Mouse (Mus musculus): Measurements from ENCODE around the gene Sms. TPM values are rescaled to one million over a fixed set of nuclear protein-coding genes. Genes with fewer than 3 reads are reported as not detected.

Sms gene
- total RNA-seq, 1 experiment: 90.8 TPM

DNA sequence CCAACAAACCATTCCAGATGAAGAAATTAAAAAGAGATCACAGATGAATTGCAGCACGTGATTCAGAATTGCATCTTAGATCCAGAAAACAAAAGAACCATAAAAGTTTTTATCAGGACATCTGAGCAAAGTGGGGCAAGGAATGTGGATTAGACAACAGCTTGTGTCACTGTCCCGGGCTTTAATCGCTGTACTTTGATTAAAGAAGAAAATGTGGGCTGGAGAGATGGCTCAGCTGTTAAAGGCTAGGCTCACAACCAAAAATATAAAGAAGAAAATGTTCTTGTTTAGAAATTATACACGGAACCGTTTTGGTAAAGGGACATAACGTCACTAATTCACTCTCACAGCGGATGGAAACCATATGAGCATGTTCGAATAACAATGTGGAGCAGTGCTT is 7.9 kb upstream of the Sms start:
- TF ChIP-seq ZC3H11A (IDR thresholded peaks at IDR 0.05; ENCODE audit: borderline replicate concordance, low read depth, low read length) (no peak), HCFC1 (IDR thresholded peaks at IDR 0.05; ENCODE audit: borderline replicate concordance, insufficient read depth, low read length) (no peak), ZNF384 (IDR thresholded peaks at IDR 0.05; ENCODE audit: low read depth, low read length) (no peak), CHD2 (IDR thresholded peaks at IDR 0.05; ENCODE audit: low read depth, low read length) (no peak), MAFK (IDR thresholded peaks at IDR 0.05; ENCODE audit: insufficient read depth, low read depth, low read length) (no peak)
- in situ Hi-C loops (cut with MboI; ENCODE audit: low sequenced_read_pairs in 2 of 2, unreplicated experiment in 2 of 2): no loop called here
- no peak for DNase-seq (ENCODE audit: low read depth, low spot score)
- Histone ChIP-seq H3K36me3 (ENCODE audit: control insufficient read depth, insufficient read depth, low read length, poor library complexity, severe bottlenecking) (no peaks in the 10 kb centered on the region), H3K27ac (ENCODE audit: insufficient read depth, low read depth, low read length, poor library complexity, severe bottlenecking) (no peak overlapping the region), H3K4me3 (ENCODE audit: insufficient read depth in 1 of 2, low read depth in 1 of 2, low read length in 2 of 2, poor library complexity in 1 of 2, severe bottlenecking in 1 of 2) (no peak overlapping the region), H3K9me3 (ENCODE audit: control insufficient read depth, insufficient read depth, low read depth, low read length) (no peaks in the 10 kb centered on the region), H3K9ac (ENCODE audit: insufficient read depth, low read depth, low read length, poor library complexity, severe bottlenecking) (no peak overlapping the region), H3K4me1 (ENCODE audit: control insufficient read depth in 2 of 2, insufficient read depth in 2 of 2, low read length in 2 of 2, poor library complexity in 1 of 2) (no peaks in the 10 kb centered on the region)

DNA sequence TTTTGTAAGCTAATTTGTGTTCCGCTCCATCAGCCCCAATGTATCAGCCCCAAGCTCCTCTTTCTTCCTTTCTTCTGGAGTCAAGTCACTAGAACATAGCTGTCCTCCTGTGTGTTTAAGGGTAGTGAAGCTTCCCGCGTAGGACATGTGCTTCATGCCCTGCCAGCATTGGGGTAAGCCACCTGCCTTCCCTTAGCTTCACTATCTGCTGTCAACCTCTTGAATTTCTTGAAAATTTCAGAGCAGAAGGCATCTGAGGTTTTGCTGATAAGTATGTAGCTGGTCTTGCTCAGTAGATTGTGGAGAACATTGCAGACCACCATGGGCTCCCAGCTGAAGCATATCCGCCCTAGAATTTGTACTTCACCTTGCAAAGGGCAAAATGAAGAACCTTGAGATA is 1.1 kb upstream of the Sms start:
- Histone ChIP-seq H3K9ac (ENCODE audit: insufficient read depth, low read depth, low read length, poor library complexity, severe bottlenecking) (no peak overlapping the region), H3K36me3 (ENCODE audit: control insufficient read depth, insufficient read depth, low read length, poor library complexity, severe bottlenecking) (no peaks in the 10 kb centered on the region), H3K27ac (ENCODE audit: insufficient read depth, low read depth, low read length, poor library complexity, severe bottlenecking) (no peak overlapping the region), H3K4me1 (ENCODE audit: control insufficient read depth in 2 of 2, insufficient read depth in 2 of 2, low read length in 2 of 2, poor library complexity in 1 of 2) (0 out of 4 replicates have a peak, but pooled peaks cover 0 to 3% of the 10 kb centered on the region in 2 experiments), H3K4me3 (ENCODE audit: insufficient read depth in 1 of 2, low read depth in 1 of 2, low read length in 2 of 2, poor library complexity in 1 of 2, severe bottlenecking in 1 of 2) (no peak overlapping the region), H3K9me3 (ENCODE audit: control insufficient read depth, insufficient read depth, low read depth, low read length) (no peaks in the 10 kb centered on the region)
- in situ Hi-C loops (cut with MboI; ENCODE audit: low sequenced_read_pairs in 2 of 2, unreplicated experiment in 2 of 2): no loop called here
- no peak for DNase-seq (ENCODE audit: low read depth, low spot score)
- no peak for TF ChIP-seq MAFK (IDR thresholded peaks at IDR 0.05; ENCODE audit: insufficient read depth, low read depth, low read length)
- no peak for TF ChIP-seq HCFC1 (IDR thresholded peaks at IDR 0.05; ENCODE audit: borderline replicate concordance, insufficient read depth, low read length)
- no peak for TF ChIP-seq ZC3H11A (IDR thresholded peaks at IDR 0.05; ENCODE audit: borderline replicate concordance, low read depth, low read length)
- no peak for TF ChIP-seq ZNF384 (IDR thresholded peaks at IDR 0.05; ENCODE audit: low read depth, low read length)
- no peak for TF ChIP-seq CHD2 (IDR thresholded peaks at IDR 0.05; ENCODE audit: low read depth, low read length)

DNA sequence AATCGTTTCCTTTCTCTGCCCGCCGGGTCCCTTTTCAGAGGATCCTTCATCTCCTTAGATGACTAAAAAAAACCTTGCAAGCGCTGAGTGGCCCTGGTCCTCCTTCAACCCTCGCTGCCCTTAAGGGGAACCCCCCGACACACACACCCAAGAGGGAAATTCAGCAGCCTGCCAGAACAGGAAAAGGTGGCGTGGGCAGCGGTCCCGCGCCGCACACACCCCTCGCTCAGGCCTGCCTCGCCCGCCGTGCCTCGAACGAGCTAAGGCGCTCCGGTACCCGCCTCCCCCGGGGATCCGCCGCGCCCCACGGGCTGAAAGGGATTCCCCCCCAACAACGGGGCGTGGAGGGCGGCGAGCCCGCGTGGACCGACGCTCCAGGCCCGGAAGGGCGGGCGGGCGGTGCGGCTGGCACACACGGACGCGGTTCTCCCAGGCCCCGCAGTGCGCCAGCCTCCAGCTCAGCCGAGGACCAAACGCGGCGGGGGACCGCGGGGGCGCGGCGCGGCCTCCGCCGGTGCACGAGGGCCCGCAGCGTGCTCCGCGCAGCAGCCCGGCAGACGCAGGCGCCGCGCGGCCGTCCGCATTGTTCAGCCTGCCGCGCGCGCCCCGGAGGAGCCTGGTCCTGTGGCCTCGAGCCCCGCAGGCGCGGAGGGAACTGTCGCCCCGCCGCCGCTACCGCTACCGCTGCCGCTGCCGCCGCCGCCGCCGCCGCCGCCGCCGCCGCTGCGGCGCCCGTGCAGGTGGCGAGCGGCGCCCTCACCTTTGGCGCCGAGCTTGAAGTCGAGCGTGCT is 747 bp downstream of the Sms start:
- peak overlapping the region; percentile 94 for H3K9ac ChIP-seq (ENCODE audit: insufficient read depth, low read depth, low read length, poor library complexity, severe bottlenecking)
- 0 out of 4 replicates have a peak, but pooled peaks cover 1 to 3% of the 10 kb centered on the region in 2 experiments for H3K4me1 ChIP-seq (ENCODE audit: control insufficient read depth in 2 of 2, insufficient read depth in 2 of 2, low read length in 2 of 2, poor library complexity in 1 of 2)
- in situ Hi-C loops (cut with MboI; ENCODE audit: low sequenced_read_pairs in 2 of 2, unreplicated experiment in 2 of 2): no loop called here
- H3K4me3 ChIP-seq (ENCODE audit: insufficient read depth in 1 of 2, low read depth in 1 of 2, low read length in 2 of 2, poor library complexity in 1 of 2, severe bottlenecking in 1 of 2): peak overlapping the region; percentile 75 to 98
- H3K27ac ChIP-seq (ENCODE audit: insufficient read depth, low read depth, low read length, poor library complexity, severe bottlenecking): peak overlapping the region; percentile 84
- no peaks in the 10 kb centered on the region for H3K36me3 ChIP-seq (ENCODE audit: control insufficient read depth, insufficient read depth, low read length, poor library complexity, severe bottlenecking)
- TF ChIP-seq ZNF384 (IDR thresholded peaks at IDR 0.05; ENCODE audit: low read depth, low read length) (no peak), ZC3H11A (IDR thresholded peaks at IDR 0.05; ENCODE audit: borderline replicate concordance, low read depth, low read length) (no peak), MAFK (IDR thresholded peaks at IDR 0.05; ENCODE audit: insufficient read depth, low read depth, low read length) (no peak), CHD2 (IDR thresholded peaks at IDR 0.05; ENCODE audit: low read depth, low read length) (no peak), HCFC1 (IDR thresholded peaks at IDR 0.05; ENCODE audit: borderline replicate concordance, insufficient read depth, low read length) (no peak)
- no peaks in the 10 kb centered on the region for H3K9me3 ChIP-seq (ENCODE audit: control insufficient read depth, insufficient read depth, low read depth, low read length)
- DNase-seq (ENCODE audit: low read depth, low spot score): no peak

DNA sequence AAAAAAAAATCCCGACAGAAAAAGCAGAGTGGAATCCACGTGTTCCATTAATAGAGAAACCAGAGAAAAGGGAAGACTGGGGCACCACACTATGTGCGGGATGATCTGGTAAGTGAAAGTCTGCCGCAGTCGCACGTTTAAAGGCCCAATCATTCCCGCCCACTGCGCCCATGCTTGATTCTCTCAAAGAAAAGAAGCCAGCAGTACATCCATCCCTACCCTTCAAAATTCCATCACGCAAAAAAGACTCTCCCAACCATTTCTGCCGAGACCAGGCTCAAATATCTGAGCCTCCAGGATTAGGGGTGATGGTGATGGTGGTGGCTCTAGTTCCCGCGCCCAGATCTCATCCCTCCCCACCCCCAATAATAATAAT is 1.3 kb downstream of the Sms start:
- in situ Hi-C loops (cut with MboI; ENCODE audit: low sequenced_read_pairs in 2 of 2, unreplicated experiment in 2 of 2): no loop called here
- H3K4me1 ChIP-seq (ENCODE audit: control insufficient read depth in 2 of 2, insufficient read depth in 2 of 2, low read length in 2 of 2, poor library complexity in 1 of 2): 0 out of 4 replicates have a peak, but pooled peaks cover 1 to 3% of the 10 kb centered on the region in 2 experiments
- H3K9me3 ChIP-seq (ENCODE audit: control insufficient read depth, insufficient read depth, low read depth, low read length): no peaks in the 10 kb centered on the region
- peak overlapping the region; percentile 84; the same call in 1 of the 2 replicates for H3K27ac ChIP-seq (ENCODE audit: insufficient read depth, low read depth, low read length, poor library complexity, severe bottlenecking)
- DNase-seq (ENCODE audit: low read depth, low spot score): no peak
- H3K9ac ChIP-seq (ENCODE audit: insufficient read depth, low read depth, low read length, poor library complexity, severe bottlenecking): peak overlapping the region; percentile 94; the same call in 1 of the 2 replicates
- peak overlapping the region; percentile 75 to 98 for H3K4me3 ChIP-seq (ENCODE audit: insufficient read depth in 1 of 2, low read depth in 1 of 2, low read length in 2 of 2, poor library complexity in 1 of 2, severe bottlenecking in 1 of 2)
- no peak for TF ChIP-seq CHD2 (IDR thresholded peaks at IDR 0.05; ENCODE audit: low read depth, low read length)
- no peaks in the 10 kb centered on the region for H3K36me3 ChIP-seq (ENCODE audit: control insufficient read depth, insufficient read depth, low read length, poor library complexity, severe bottlenecking)

Data from ES-E14 (cell line).